Mouse (Mus musculus): Measurements from ENCODE around the gene Glt1d1. TPM values are rescaled to one million over a fixed set of nuclear protein-coding genes. Genes with fewer than 3 reads are reported as not detected.

Gene Glt1d1
- total RNA-seq, 4 experiments from 2014 or later: 23.9 to 29.0 (median 25.7) TPM

Other genes with a start within 250 kb of the Glt1d1 start
- gene Slc15a4, start 635 bp downstream of the Glt1d1 start, total RNA-seq (2022): 10 to 100 TPM; 24.3 to 28.9 (median 26.8) TPM

Data from left cerebral cortex, adult 8-10 months (tissue).